Mouse (Mus musculus) kidney, embryonic 16.5 days (tissue): ENCODE results near the gene Ccdc115. TPM values are rescaled to one million over a fixed set of nuclear protein-coding genes. Genes with fewer than 3 reads are reported as not detected.

Experiments
- ATAC-seq: fragments of 200-750 bp; cut with Nextera tagmentation; 2 replicates; pipeline ENCODE4 v1.8.0; 2017; ENCODE audit warnings: moderate TSS enrichment; ENCODE audit not compliant: low FRiP score, low TSS enrichment
- H3K27ac ChIP-seq: fragments of 300-500 bp; sonication (generic); 2 replicates; pipeline ENCODE4 v1.5.1; 2014; ENCODE audit warnings: low read length
- H3K27me3 ChIP-seq: fragments of 300-500 bp; sonication (generic); 2 replicates; pipeline ENCODE4 v1.6.1; 2014; ENCODE audit warnings: low read length, control low read depth, mixed read lengths; ENCODE audit not compliant: insufficient read depth
- H3K36me3 ChIP-seq: fragments of 300-500 bp; sonication (generic); 2 replicates; pipeline ENCODE4 v1.6.1; 2014; ENCODE audit warnings: low read length, control low read depth, mixed read lengths; ENCODE audit not compliant: insufficient read depth
- H3K4me1 ChIP-seq: fragments of 300-500 bp; sonication (generic); 2 replicates; pipeline ENCODE4 v1.6.1; 2014; ENCODE audit warnings: low read length, control low read depth, mixed read lengths; ENCODE audit not compliant: insufficient read depth
- H3K4me2 ChIP-seq: fragments of 300-500 bp; sonication (generic); replicated peaks from 2 replicates; pipeline ENCODE4 v1.6.1; 2014; ENCODE audit warnings: low read depth, low read length
- H3K4me3 ChIP-seq: fragments of 300-500 bp; sonication (generic); 2 replicates; pipeline ENCODE4 v1.5.1; 2014; ENCODE audit warnings: mild to moderate bottlenecking, low read length
- H3K9ac ChIP-seq: fragments of 300-500 bp; sonication (generic); replicated peaks from 2 replicates; pipeline ENCODE4 v1.6.1; 2014; ENCODE audit warnings: low read length
- H3K9me3 ChIP-seq: fragments of 300-500 bp; sonication (generic); 2 replicates; pipeline ENCODE4 v1.6.1; 2016; ENCODE audit warnings: low read length, control low read depth
- WGBS: fragments of 180-500 bp; shearing (Covaris S2); extraction: QIAGEN DNeasy Blood & Tissue Kit; methylation state at CpG from one replicate; pipeline ENCODE4 v1.1.7; 2014; 5-methylcytosine and 5-hydroxymethylcytosine counted together
- polyA plus RNA-seq: library from polyadenylated mRNA; unstranded; fragments of >200 nt; fragmentation: Nextera tagmentation; extraction: Ambion mirVana; gene quantifications from 2 replicates; pipeline ENCODE4 v1.2.1, GENCODE M21; 2015

Ccdc115 gene
- polyA plus RNA-seq = 56.6 and 59.2 TPM in 2 replicates

DNA sequence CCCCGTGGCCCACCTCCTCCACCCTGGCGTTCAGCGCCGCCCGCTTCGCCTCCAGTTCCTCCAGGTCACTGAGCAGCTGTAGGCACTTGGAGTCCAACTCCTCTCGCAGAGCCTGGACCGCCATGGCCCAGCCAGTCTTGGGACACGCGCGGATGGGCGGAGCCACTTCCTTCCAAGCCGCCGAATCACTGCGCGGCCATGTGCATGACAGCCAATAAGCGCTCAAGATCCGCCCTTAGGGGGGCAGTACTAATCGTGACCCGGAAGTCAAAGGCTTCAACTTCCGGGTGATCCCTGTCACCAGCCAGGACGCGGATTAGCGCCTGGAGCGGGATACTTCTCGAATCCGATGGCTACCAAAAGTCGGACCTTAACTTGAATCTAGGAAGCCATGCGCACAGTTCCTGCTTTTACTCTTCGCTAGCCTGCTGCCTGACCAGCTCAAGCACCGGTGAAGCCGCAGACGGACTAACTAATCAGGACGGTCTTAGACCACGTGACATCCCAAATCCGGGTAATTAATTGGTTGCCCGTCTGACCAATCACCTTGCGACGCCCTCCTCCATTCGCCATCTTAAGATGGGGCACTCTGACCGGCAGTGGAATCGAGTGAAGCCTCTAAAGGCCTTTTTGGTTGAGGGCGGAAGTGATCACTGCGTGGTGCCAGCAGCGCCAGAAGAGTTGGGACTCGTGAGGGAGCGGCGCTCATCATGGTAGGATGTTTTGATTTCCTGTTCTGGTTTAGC is at the start of gene Ccdc115, which contains the start of gene Imp4:
Gene Ccdc115 (minus strand): TSS at position 458 of the 746 bp plus-strand sequence.
Gene Imp4 (plus strand): TSS at position 637 of the 746 bp plus-strand sequence.
- peak within 1 kb of the TSS; percentile 81 for H3K4me2 ChIP-seq
- H3K9ac ChIP-seq = peak within 1 kb of the TSS; percentile 76
- H3K36me3 ChIP-seq = peaks cover 36% of the 10 kb centered on the region
- peak; percentile 97 for ATAC-seq
- no peaks in the 10 kb centered on the region for H3K27me3 ChIP-seq
- peak within 1 kb of the TSS; percentile 89 for H3K4me3 ChIP-seq
- H3K4me1 ChIP-seq = peaks cover 13% of the 10 kb centered on the region
- WGBS = under 1% methylated on average over 47 of the region's 48 CpGs
- H3K27ac ChIP-seq = peak within 1 kb of the TSS; percentile 79
- no peaks in the 10 kb centered on the region for H3K9me3 ChIP-seq

DNA sequence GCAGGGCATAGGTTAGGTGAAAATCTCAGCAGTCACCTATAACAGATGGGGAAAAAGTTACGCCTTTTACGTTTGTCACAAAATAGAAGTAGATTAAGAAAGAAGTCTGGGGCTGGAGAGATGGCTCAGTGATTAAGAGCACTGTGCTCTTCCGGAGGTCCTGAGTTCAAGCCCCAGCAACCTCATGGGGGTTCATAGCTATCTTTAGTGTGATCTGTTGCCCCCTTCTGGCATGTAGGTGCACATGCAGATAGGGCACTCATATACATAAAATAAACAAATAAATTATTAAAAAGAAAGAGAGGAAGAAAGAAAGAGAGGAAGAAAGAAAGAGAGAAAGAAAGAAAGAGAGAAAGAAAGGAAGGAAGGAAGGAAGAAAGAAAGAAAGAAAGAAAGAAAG is 47.9 kb upstream of the Ccdc115 start:
- Histone ChIP-seq H3K4me2 (no peak overlapping the region), H3K4me1 (peaks cover 8% of the 10 kb centered on the region; the same call in 1 of the 2 replicates), H3K27ac (no peak overlapping the region), H3K36me3 (no peaks in the 10 kb centered on the region), H3K27me3 (no peaks in the 10 kb centered on the region), H3K9ac (no peak overlapping the region), H3K4me3 (no peak overlapping the region), H3K9me3 (no peaks in the 10 kb centered on the region)
- WGBS = 84% methylated on average over 3 of the region's 3 CpGs
- no peak for ATAC-seq

DNA sequence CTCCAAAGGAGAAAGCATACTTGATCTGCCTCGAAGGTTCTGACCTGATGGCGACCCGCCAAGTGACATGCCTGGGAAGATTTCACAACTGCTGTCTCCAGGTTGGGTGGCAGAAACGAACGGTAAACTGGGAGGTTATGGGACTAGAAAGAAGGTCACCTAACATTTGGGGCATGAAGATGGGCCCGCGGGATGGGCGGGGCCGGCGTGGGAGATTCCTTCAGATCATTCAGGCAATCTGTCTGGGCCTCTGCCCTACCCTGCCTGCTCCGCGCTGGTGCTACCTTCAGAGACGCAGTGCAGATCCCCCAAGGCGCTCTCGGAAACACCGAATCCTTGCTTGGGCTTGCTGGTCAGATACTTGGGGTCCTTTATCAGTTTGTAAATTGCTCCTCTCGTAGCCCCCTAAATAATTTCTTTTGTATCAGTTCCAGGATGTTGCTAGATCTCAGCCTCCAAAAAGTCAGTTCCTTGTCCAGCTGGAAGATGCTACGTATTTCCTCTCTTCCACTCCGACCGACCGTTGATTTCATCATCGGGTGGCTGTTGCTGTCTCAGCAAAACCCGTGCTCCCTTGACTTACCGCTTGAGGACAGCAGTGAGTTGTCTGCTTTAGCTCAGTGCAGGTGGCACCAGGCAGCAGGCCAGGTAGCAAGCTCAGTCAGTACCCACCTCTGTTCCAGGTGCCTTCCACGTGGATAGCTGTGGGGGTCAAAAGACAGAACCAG is 46.2 kb upstream of the Ccdc115 start:
- Histone ChIP-seq H3K27me3 (no peaks in the 10 kb centered on the region), H3K4me2 (peak overlapping the region; percentile 56), H3K9me3 (no peaks in the 10 kb centered on the region), H3K4me1 (peaks cover 8% of the 10 kb centered on the region; the same call in 1 of the 2 replicates), H3K4me3 (peak overlapping the region; percentile 38), H3K36me3 (no peaks in the 10 kb centered on the region), H3K27ac (no peak overlapping the region), H3K9ac (0 out of 2 replicates have a peak overlapping the region, but pooled peaks have one; percentile 41)
- 10% methylated on average over 25 of the region's 25 CpGs for WGBS
- peak; percentile 71; the same call in 1 of the 2 replicates for ATAC-seq

DNA sequence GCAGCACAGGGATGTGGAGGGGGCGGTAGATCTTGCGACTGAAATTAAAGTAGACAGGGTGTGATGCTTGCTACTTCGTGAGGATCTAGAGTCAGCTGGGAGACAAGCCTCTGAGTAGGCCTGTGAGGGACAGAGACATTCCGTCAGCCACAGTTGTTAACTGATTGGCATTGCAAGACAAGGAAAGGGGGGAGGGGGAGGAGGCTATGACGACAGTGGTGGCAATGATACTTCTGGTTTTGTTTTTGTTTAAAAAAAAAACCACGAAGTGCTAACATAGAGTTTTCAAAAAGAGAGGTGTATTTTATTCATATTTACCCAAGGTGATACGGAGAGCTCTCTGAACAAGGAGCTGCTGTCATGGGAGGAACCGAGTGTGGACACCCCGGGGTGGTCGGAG is 45.0 kb upstream of the Ccdc115 start:
- ATAC-seq = no peak
- Histone ChIP-seq H3K9ac (no peak overlapping the region), H3K27ac (no peak overlapping the region), H3K9me3 (no peaks in the 10 kb centered on the region), H3K4me3 (no peak overlapping the region), H3K27me3 (no peaks in the 10 kb centered on the region), H3K36me3 (no peaks in the 10 kb centered on the region), H3K4me1 (peaks cover 9% of the 10 kb centered on the region; the same call in 1 of the 2 replicates), H3K4me2 (no peak overlapping the region)
- WGBS = 73% methylated on average over 10 of the region's 10 CpGs

DNA sequence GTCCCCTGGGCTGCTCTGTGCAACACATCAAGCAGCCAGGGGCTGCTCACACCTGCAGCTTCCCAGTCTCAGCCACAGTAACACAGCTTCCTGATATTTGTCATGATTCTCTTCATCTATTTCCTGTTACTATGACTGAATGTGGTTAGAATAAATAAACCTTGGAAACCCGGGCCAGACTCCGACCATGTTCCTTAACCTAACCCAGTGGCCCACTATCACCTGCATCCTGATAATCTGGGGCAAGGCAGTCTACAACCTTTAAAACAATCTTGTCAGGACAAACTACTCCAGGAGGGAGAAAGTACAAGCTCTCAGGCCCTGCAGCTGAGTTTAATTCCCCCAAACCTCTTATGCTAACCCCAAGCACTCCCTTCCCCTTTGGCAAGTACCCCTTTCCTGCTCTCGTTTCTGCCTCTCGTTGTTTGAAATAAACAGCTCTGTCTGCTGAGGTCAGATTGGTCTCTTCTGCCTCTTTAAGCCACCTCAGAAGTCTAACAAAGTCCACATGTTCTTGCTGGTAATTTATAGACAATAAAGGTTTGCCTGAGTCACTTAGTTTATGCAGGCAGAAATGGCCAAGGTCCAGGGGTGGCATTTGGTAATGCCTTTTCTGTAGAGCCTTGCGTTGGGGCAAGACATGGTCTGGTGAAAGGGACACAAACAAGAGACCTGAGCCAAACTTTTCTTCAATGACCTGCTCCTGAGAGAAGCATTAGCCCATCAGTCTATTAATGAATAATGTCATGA is 42.6 kb upstream of the Ccdc115 start:
- H3K4me2 ChIP-seq = no peak overlapping the region
- H3K27ac ChIP-seq = no peak overlapping the region
- no peaks in the 10 kb centered on the region for H3K27me3 ChIP-seq
- 46% methylated on average over 5 of the region's 5 CpGs for WGBS
- H3K9me3 ChIP-seq = no peaks in the 10 kb centered on the region
- ATAC-seq = no peak
- H3K9ac ChIP-seq = no peak overlapping the region
- H3K4me1 ChIP-seq = peaks cover 14% of the 10 kb centered on the region; the same call in 1 of the 2 replicates
- no peak overlapping the region for H3K4me3 ChIP-seq
- no peaks in the 10 kb centered on the region for H3K36me3 ChIP-seq

DNA sequence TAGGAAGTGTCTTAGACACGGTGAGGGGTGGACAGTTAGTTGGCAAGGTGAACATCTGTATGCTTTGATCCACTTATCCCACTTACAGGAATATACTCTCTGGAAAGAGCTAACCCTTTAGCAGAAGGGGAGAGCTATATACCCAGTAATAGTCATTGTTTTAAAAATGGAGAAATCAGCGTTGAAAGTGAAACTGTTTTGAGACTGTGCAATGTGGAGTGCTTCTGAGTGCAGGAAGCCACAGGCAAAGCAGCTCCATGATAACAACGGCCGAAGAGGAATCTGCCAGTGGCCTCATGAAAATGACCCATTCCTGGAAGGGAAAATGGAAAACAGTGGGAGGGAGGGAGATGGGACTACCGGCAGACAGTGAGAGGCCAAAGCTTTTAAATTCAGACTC is 41.3 kb upstream of the Ccdc115 start:
- 75% methylated on average over 5 of the region's 5 CpGs for WGBS
- H3K9me3 ChIP-seq = no peaks in the 10 kb centered on the region
- no peak overlapping the region for H3K9ac ChIP-seq
- H3K4me1 ChIP-seq = peaks cover 12% of the 10 kb centered on the region; the same call in 1 of the 2 replicates
- H3K27me3 ChIP-seq = no peaks in the 10 kb centered on the region
- no peak overlapping the region for H3K27ac ChIP-seq
- H3K36me3 ChIP-seq = no peaks in the 10 kb centered on the region
- no peak for ATAC-seq
- no peak overlapping the region for H3K4me2 ChIP-seq
- H3K4me3 ChIP-seq = no peak overlapping the region

DNA sequence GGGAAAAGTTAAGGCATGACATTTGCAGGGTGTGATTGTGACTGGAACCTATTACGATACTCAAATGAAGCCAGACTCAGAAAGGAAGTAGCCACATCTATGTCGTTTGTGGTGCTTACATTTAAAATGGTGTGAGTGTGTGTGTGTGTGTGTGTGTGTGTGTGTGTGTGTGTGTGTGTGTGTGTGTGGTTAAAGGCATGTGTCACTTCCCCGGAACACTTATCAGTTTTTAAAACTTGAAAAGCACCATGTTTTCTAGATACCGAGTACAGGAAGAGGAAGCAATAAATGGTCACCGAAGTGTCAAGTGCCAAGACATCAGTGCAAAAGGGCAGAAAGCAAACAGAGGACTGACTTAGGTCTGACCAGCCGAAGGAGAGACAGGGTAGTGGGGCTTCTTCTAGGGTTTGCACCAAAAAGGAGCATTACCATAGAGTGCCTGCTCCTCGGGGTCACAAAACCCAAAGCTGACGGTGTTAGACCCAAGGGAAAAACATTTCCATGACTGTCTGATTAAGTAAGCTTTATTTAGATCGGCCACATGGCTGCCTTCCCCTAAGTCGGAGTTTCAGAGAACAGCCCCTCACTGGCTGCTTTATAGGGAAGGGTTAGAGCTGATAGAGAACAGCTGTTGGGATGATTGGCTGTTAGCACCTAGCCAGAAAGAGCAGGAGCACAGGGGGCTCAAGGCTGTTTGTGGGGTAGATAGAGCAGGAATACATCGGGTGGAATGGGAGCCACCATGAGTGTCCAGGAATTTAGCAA is 39.6 kb upstream of the Ccdc115 start:
- WGBS = 22% methylated on average over 11 of the region's 11 CpGs
- Histone ChIP-seq H3K27ac (no peak overlapping the region), H3K9ac (no peak overlapping the region), H3K9me3 (no peaks in the 10 kb centered on the region), H3K36me3 (no peaks in the 10 kb centered on the region), H3K4me3 (no peak overlapping the region), H3K4me1 (0 out of 2 replicates have a peak, but pooled peaks cover 5% of the 10 kb centered on the region), H3K27me3 (no peaks in the 10 kb centered on the region; the same call in 1 of the 2 replicates), H3K4me2 (no peak overlapping the region)
- no peak for ATAC-seq

DNA sequence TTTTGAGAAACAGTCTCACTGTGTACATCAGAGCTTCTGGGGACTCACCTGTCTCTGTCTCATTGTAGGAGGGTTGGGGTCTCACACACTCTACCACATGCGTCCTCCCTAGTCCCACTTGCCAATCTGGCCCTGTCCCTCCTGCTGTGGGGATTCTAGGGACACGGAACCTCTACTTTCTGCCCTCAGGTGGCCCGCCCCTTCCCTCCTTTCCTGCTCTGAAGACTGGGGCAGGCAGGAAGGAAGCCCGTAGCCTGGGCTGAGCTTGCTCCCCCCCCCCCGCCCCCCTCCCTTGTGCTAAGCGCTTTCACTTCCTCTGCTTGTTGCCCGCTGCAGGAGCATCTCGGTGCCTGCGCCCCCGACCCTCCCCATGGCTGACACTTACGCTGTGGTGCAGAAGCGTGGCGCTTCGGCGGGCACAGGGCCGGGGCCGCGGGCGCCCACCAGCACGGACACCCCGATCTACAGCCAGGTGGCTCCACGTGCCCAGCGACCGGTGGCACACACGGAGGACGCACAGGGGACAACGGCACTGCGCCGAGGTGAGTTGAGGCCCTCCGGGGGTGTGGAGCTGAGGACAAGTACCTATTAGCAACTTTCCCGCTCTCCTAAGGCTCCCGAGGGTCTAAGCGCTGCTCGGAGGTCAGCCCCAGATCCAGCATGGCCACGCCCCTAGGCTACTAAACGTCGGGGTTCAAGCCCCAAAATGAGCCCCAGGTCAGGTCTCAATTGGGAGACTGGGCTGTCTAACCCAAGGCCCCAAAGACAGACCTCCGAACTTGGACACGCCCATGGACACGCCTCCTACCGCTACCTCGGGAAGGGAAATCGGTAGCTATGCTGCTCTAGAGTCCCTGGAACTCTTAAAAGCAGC is 33.2 kb upstream of the Ccdc115 start:
- Histone ChIP-seq H3K27me3 (peaks cover 5% of the 10 kb centered on the region; the same call in 1 of the 2 replicates), H3K9me3 (no peaks in the 10 kb centered on the region), H3K27ac (no peak overlapping the region), H3K36me3 (no peaks in the 10 kb centered on the region), H3K4me3 (peak overlapping the region; percentile 64), H3K4me1 (peaks cover 8% of the 10 kb centered on the region; the same call in 1 of the 2 replicates), H3K4me2 (peak overlapping the region; percentile 100), H3K9ac (peak overlapping the region; percentile 74)
- ATAC-seq = peak; percentile 80
- 1% methylated on average over 42 of the region's 43 CpGs for WGBS
